Mouse (Mus musculus) heart, postnatal 4 days (tissue): ENCODE measurements at regions not wholly inside any gene's neighbourhood (a gene's known extent, or its start where the extent isn't known, plus 50 kb on each side); places are given as distances from the start of the nearest gene placed in this dataset.

Experiments used
- DNase-seq: peaks from one replicate; pipeline ENCODE4 v3.0.0; 2021

GRCm38 (mm10) chr14:25184875-25185274 is 274.1 kb upstream of the Zmiz1 start:
- no peak for DNase-seq

GRCm38 (mm10) chr14:25185556-25185958 is 273.4 kb upstream of the Zmiz1 start:
- peak; percentile 55 for DNase-seq

GRCm38 (mm10) chr14:25185959-25186771 is 272.8 kb upstream of the Zmiz1 start:
- DNase-seq = peak; percentile 41

- DNase-seq = peak; percentile 30
These were observed 271.3 kb upstream of the Zmiz1 start for GRCm38 (mm10) chr14:25187715-25188114.

GRCm38 (mm10) chr14:25189256-25189655 is 269.7 kb upstream of the Zmiz1 start:
- no peak for DNase-seq

- DNase-seq = no peak
These were observed 268.2 kb upstream of the Zmiz1 start for GRCm38 (mm10) chr14:25190680-25191270.

GRCm38 (mm10) chr14:25196820-25197219 is 262.2 kb upstream of the Zmiz1 start:
- peak; percentile 21 for DNase-seq

- peak; percentile 44 for DNase-seq
These were observed 259.1 kb upstream of the Zmiz1 start for GRCm38 (mm10) chr14:25199900-25200299.

GRCm38 (mm10) chr14:25200656-25201179 is 258.3 kb upstream of the Zmiz1 start:
- DNase-seq = peak; percentile 37

GRCm38 (mm10) chr14:25202312-25202711 is 256.7 kb upstream of the Zmiz1 start:
- no peak for DNase-seq

- DNase-seq = no peak
These were observed 254.9 kb upstream of the Zmiz1 start for GRCm38 (mm10) chr14:25204091-25204490.

- no peak for DNase-seq
These were observed 252.1 kb upstream of the Zmiz1 start for GRCm38 (mm10) chr14:25206855-25207254.

- DNase-seq = no peak
These were observed 251.6 kb upstream of the Zmiz1 start for GRCm38 (mm10) chr14:25207422-25207821.

- DNase-seq = peak; percentile 33
These were observed 250.5 kb upstream of the Zmiz1 start for GRCm38 (mm10) chr14:25208221-25209056.

GRCm38 (mm10) chr14:25213056-25213455 is 245.9 kb upstream of the Zmiz1 start:
- no peak for DNase-seq

- no peak for DNase-seq
These were observed 235.9 kb upstream of the Zmiz1 start for GRCm38 (mm10) chr14:25223091-25223490.

GRCm38 (mm10) chr14:25225214-25225613 is 233.8 kb upstream of the Zmiz1 start:
- no peak for DNase-seq

- DNase-seq = peak; percentile 89
These were observed 232.7 kb upstream of the Zmiz1 start for GRCm38 (mm10) chr14:25226155-25226839.

- DNase-seq = no peak
These were observed 232.0 kb upstream of the Zmiz1 start for GRCm38 (mm10) chr14:25226840-25227506.

GRCm38 (mm10) chr14:25228321-25229047 is 230.5 kb upstream of the Zmiz1 start:
- peak; percentile 21 for DNase-seq

GRCm38 (mm10) chr14:25229569-25229968 is 229.4 kb upstream of the Zmiz1 start:
- peak; percentile 58 for DNase-seq
